Mouse (Mus musculus): ENCODE data around the gene Cartpt. TPM values are rescaled to one million over a fixed set of nuclear protein-coding genes. Genes with fewer than 3 reads are reported as not detected.

Gene Cartpt
- 42.3 and 51.3 TPM in 2 replicates for polyA plus RNA-seq (2014; fragmentation: Nextera tagmentation; extraction: Ambion mirVana)

- no peak for ATAC-seq (replicated peaks; ENCODE audit: low FRiP score, low TSS enrichment, low read depth)
- no peak within 1 kb of the TSS for H3K27ac ChIP-seq (ENCODE audit: low read depth)
- DNase-seq (ENCODE audit: low spot score) = no peak
- peaks cover 37% of the 10 kb centered on the region for H3K27me3 ChIP-seq (replicated peaks; ENCODE audit: control insufficient read depth, insufficient read depth, low read length)
- 49% methylated on average over 9 of the region's 9 CpGs for WGBS
- H3K4me1 ChIP-seq (replicated peaks; ENCODE audit: control insufficient read depth, insufficient read depth, low read length) = no peaks in the 10 kb centered on the region
- H3K4me3 ChIP-seq (ENCODE audit: low read depth, low read length) = no peak within 1 kb of the TSS
- no peaks in the 10 kb centered on the region for H3K9me3 ChIP-seq (ENCODE audit: control insufficient read depth, low read length)
- H3K9ac ChIP-seq (ENCODE audit: low read length) = no peak within 1 kb of the TSS
- H3K4me2 ChIP-seq (ENCODE audit: low read length) = peak within 1 kb of the TSS; percentile 22
- H3K36me3 ChIP-seq (ENCODE audit: control insufficient read depth, insufficient read depth, low read length) = no peaks in the 10 kb centered on the region
Observed at GRCm38 (mm10) chr13:99900965-99901364, at the start of gene Cartpt. TSS of gene Cartpt (minus strand) at chr13:99901091.

- Histone ChIP-seq H3K9me3 (ENCODE audit: control insufficient read depth, low read length) (no peaks in the 10 kb centered on the region), H3K27me3 (replicated peaks; ENCODE audit: control insufficient read depth, insufficient read depth, low read length) (no peaks in the 10 kb centered on the region), H3K4me1 (replicated peaks; ENCODE audit: control insufficient read depth, insufficient read depth, low read length) (no peaks in the 10 kb centered on the region), H3K27ac (ENCODE audit: low read depth) (no peak overlapping the region), H3K4me2 (ENCODE audit: low read length) (no peak overlapping the region), H3K36me3 (ENCODE audit: control insufficient read depth, insufficient read depth, low read length) (peaks cover 43% of the 10 kb centered on the region), H3K4me3 (ENCODE audit: low read depth, low read length) (no peak overlapping the region), H3K9ac (ENCODE audit: low read length) (no peak overlapping the region)
- no peak for ATAC-seq (replicated peaks; ENCODE audit: low FRiP score, low TSS enrichment, low read depth)
- 78% methylated on average over 4 of the region's 4 CpGs for WGBS
- no peak for DNase-seq (ENCODE audit: low spot score)
Observed at GRCm38 (mm10) chr13:99947417-99947816, 46.5 kb upstream of the Cartpt start.

- H3K9ac ChIP-seq (ENCODE audit: low read length) = no peak overlapping the region
- no peak overlapping the region for H3K27ac ChIP-seq (ENCODE audit: low read depth)
- H3K4me2 ChIP-seq (ENCODE audit: low read length) = no peak overlapping the region
- no peak for ATAC-seq (replicated peaks; ENCODE audit: low FRiP score, low TSS enrichment, low read depth)
- H3K36me3 ChIP-seq (ENCODE audit: control insufficient read depth, insufficient read depth, low read length) = peaks cover 13% of the 10 kb centered on the region; the same call in 1 of the 2 replicates
- no peak for DNase-seq (ENCODE audit: low spot score)
- no peak overlapping the region for H3K4me3 ChIP-seq (ENCODE audit: low read depth, low read length)
- WGBS = 99% methylated on average over 2 of the region's 2 CpGs
- H3K4me1 ChIP-seq (replicated peaks; ENCODE audit: control insufficient read depth, insufficient read depth, low read length) = no peaks in the 10 kb centered on the region
- H3K9me3 ChIP-seq (ENCODE audit: control insufficient read depth, low read length) = no peaks in the 10 kb centered on the region
- H3K27me3 ChIP-seq (replicated peaks; ENCODE audit: control insufficient read depth, insufficient read depth, low read length) = no peaks in the 10 kb centered on the region
Observed at GRCm38 (mm10) chr13:99943525-99943924, 42.6 kb upstream of the Cartpt start.

GRCm38 (mm10) chr13:99940601-99941000 lies 39.7 kb upstream of the Cartpt start:
- no peak overlapping the region for H3K9ac ChIP-seq (ENCODE audit: low read length)
- no peak overlapping the region for H3K4me3 ChIP-seq (ENCODE audit: low read depth, low read length)
- DNase-seq (ENCODE audit: low spot score) (no peak), ATAC-seq (replicated peaks; ENCODE audit: low FRiP score, low TSS enrichment, low read depth) (no peak)
- no peaks in the 10 kb centered on the region for H3K27me3 ChIP-seq (replicated peaks; ENCODE audit: control insufficient read depth, insufficient read depth, low read length)
- H3K36me3 ChIP-seq (ENCODE audit: control insufficient read depth, insufficient read depth, low read length) = no peaks in the 10 kb centered on the region
- H3K9me3 ChIP-seq (ENCODE audit: control insufficient read depth, low read length) = no peaks in the 10 kb centered on the region
- 28% methylated on average over 2 of the region's 2 CpGs for WGBS
- H3K4me1 ChIP-seq (replicated peaks; ENCODE audit: control insufficient read depth, insufficient read depth, low read length) = no peaks in the 10 kb centered on the region
- H3K4me2 ChIP-seq (ENCODE audit: low read length) = no peak overlapping the region
- no peak overlapping the region for H3K27ac ChIP-seq (ENCODE audit: low read depth)

GRCm38 (mm10) chr13:99939320-99939671 lies 38.4 kb upstream of the Cartpt start:
- H3K9me3 ChIP-seq (ENCODE audit: control insufficient read depth, low read length) = no peaks in the 10 kb centered on the region
- no peak for ATAC-seq (replicated peaks; ENCODE audit: low FRiP score, low TSS enrichment, low read depth)
- WGBS = 82% methylated on average over 8 of the region's 8 CpGs
- no peaks in the 10 kb centered on the region for H3K4me1 ChIP-seq (replicated peaks; ENCODE audit: control insufficient read depth, insufficient read depth, low read length)
- no peaks in the 10 kb centered on the region for H3K36me3 ChIP-seq (ENCODE audit: control insufficient read depth, insufficient read depth, low read length)
- no peak overlapping the region for H3K4me2 ChIP-seq (ENCODE audit: low read length)
- DNase-seq (ENCODE audit: low spot score) = no peak
- H3K4me3 ChIP-seq (ENCODE audit: low read depth, low read length) = no peak overlapping the region
- no peak overlapping the region for H3K27ac ChIP-seq (ENCODE audit: low read depth)
- H3K27me3 ChIP-seq (replicated peaks; ENCODE audit: control insufficient read depth, insufficient read depth, low read length) = no peaks in the 10 kb centered on the region
- H3K9ac ChIP-seq (ENCODE audit: low read length) = no peak overlapping the region

- H3K27ac ChIP-seq (ENCODE audit: low read depth) = no peak overlapping the region
- H3K9ac ChIP-seq (ENCODE audit: low read length) = no peak overlapping the region
- no peaks in the 10 kb centered on the region for H3K27me3 ChIP-seq (replicated peaks; ENCODE audit: control insufficient read depth, insufficient read depth, low read length)
- no peaks in the 10 kb centered on the region for H3K36me3 ChIP-seq (ENCODE audit: control insufficient read depth, insufficient read depth, low read length)
- ATAC-seq (replicated peaks; ENCODE audit: low FRiP score, low TSS enrichment, low read depth) = no peak
- no peaks in the 10 kb centered on the region for H3K9me3 ChIP-seq (ENCODE audit: control insufficient read depth, low read length)
- H3K4me1 ChIP-seq (replicated peaks; ENCODE audit: control insufficient read depth, insufficient read depth, low read length) = no peaks in the 10 kb centered on the region
- no peak overlapping the region for H3K4me2 ChIP-seq (ENCODE audit: low read length)
- DNase-seq (ENCODE audit: low spot score) = no peak
- WGBS = 77% methylated on average over 10 of the region's 10 CpGs
- no peak overlapping the region for H3K4me3 ChIP-seq (ENCODE audit: low read depth, low read length)
Observed at GRCm38 (mm10) chr13:99938606-99939319, 37.9 kb upstream of the Cartpt start.

GRCm38 (mm10) chr13:99937741-99938140 lies 36.9 kb upstream of the Cartpt start:
- no peaks in the 10 kb centered on the region for H3K9me3 ChIP-seq (ENCODE audit: control insufficient read depth, low read length)
- no peaks in the 10 kb centered on the region for H3K4me1 ChIP-seq (replicated peaks; ENCODE audit: control insufficient read depth, insufficient read depth, low read length)
- 70% methylated on average over 3 of the region's 3 CpGs for WGBS
- H3K27me3 ChIP-seq (replicated peaks; ENCODE audit: control insufficient read depth, insufficient read depth, low read length) = no peaks in the 10 kb centered on the region
- no peak overlapping the region for H3K4me3 ChIP-seq (ENCODE audit: low read depth, low read length)
- ATAC-seq (replicated peaks; ENCODE audit: low FRiP score, low TSS enrichment, low read depth) (no peak), DNase-seq (ENCODE audit: low spot score) (no peak)
- no peaks in the 10 kb centered on the region for H3K36me3 ChIP-seq (ENCODE audit: control insufficient read depth, insufficient read depth, low read length)
- H3K27ac ChIP-seq (ENCODE audit: low read depth) = no peak overlapping the region
- H3K9ac ChIP-seq (ENCODE audit: low read length) = no peak overlapping the region
- H3K4me2 ChIP-seq (ENCODE audit: low read length) = no peak overlapping the region

- Histone ChIP-seq H3K9ac (ENCODE audit: low read length) (no peak overlapping the region), H3K9me3 (ENCODE audit: control insufficient read depth, low read length) (no peaks in the 10 kb centered on the region), H3K4me1 (replicated peaks; ENCODE audit: control insufficient read depth, insufficient read depth, low read length) (no peaks in the 10 kb centered on the region), H3K36me3 (ENCODE audit: control insufficient read depth, insufficient read depth, low read length) (no peaks in the 10 kb centered on the region), H3K4me3 (ENCODE audit: low read depth, low read length) (no peak overlapping the region), H3K4me2 (ENCODE audit: low read length) (no peak overlapping the region), H3K27me3 (replicated peaks; ENCODE audit: control insufficient read depth, insufficient read depth, low read length) (no peaks in the 10 kb centered on the region), H3K27ac (ENCODE audit: low read depth) (no peak overlapping the region)
- no peak for DNase-seq (ENCODE audit: low spot score)
- WGBS = 88% methylated on average over 1 of the region's 1 CpGs
- no peak for ATAC-seq (replicated peaks; ENCODE audit: low FRiP score, low TSS enrichment, low read depth)
Observed at GRCm38 (mm10) chr13:99932406-99932805, 31.5 kb upstream of the Cartpt start.

- H3K9ac ChIP-seq (ENCODE audit: low read length) = no peak overlapping the region
- no peak overlapping the region for H3K4me3 ChIP-seq (ENCODE audit: low read depth, low read length)
- H3K36me3 ChIP-seq (ENCODE audit: control insufficient read depth, insufficient read depth, low read length) = no peaks in the 10 kb centered on the region
- no peaks in the 10 kb centered on the region for H3K27me3 ChIP-seq (replicated peaks; ENCODE audit: control insufficient read depth, insufficient read depth, low read length)
- WGBS = 84% methylated on average over 6 of the region's 6 CpGs
- H3K27ac ChIP-seq (ENCODE audit: low read depth) = no peak overlapping the region
- DNase-seq (ENCODE audit: low spot score) (no peak), ATAC-seq (replicated peaks; ENCODE audit: low FRiP score, low TSS enrichment, low read depth) (no peak)
- no peak overlapping the region for H3K4me2 ChIP-seq (ENCODE audit: low read length)
- H3K4me1 ChIP-seq (replicated peaks; ENCODE audit: control insufficient read depth, insufficient read depth, low read length) = no peaks in the 10 kb centered on the region
- H3K9me3 ChIP-seq (ENCODE audit: control insufficient read depth, low read length) = no peaks in the 10 kb centered on the region
Observed at GRCm38 (mm10) chr13:99931502-99931901, 30.6 kb upstream of the Cartpt start.

All from intestine, embryonic 14.5 days (tissue).